Mouse (Mus musculus) MEL (cell line): ENCODE results near the gene Fktn.

Source experiments
- BHLHE40 ChIP-seq: IDR thresholded peaks from 2 replicates; pipeline ENCODE4 v1.6.1; 2012; ENCODE audit warnings: low read depth, mild to moderate bottlenecking, inconsistent platforms, low read length, improper control_type of control experiment, borderline replicate concordance
- CTCF ChIP-seq, 3 experiments: IDR thresholded peaks in 2 of 3; conservative IDR thresholded peaks in 1 of 3; 2 replicates each; pipeline ENCODE4 v1.5.1; 2011 to 2012; ENCODE audit warnings: low read length in 3 of 3, low read depth in 2 of 3, mild to moderate bottlenecking in 2 of 3, improper control_type of control experiment in 1 of 3, inconsistent platforms in 1 of 3, mixed read lengths in 1 of 3, moderate library complexity in 1 of 3; ENCODE audit not compliant: control insufficient read depth in 1 of 3, insufficient read depth in 1 of 3, poor library complexity in 1 of 3, severe bottlenecking in 1 of 3
- EP300 ChIP-seq, 2 experiments: IDR thresholded peaks; 2 replicates each; pipeline ENCODE4 v1.6.1; 2011; ENCODE audit warnings: improper control_type of control experiment in 2 of 2, low read length in 2 of 2, low read depth in 1 of 2, mild to moderate bottlenecking in 1 of 2
- GABPA ChIP-seq: IDR thresholded peaks from 2 replicates; pipeline ENCODE4 v1.6.1; 2012; ENCODE audit warnings: low read depth, mild to moderate bottlenecking, inconsistent platforms, low read length, improper control_type of control experiment, moderate library complexity
- GATA1 ChIP-seq: IDR thresholded peaks from 2 replicates; pipeline ENCODE4 v1.6.1; 2011; ENCODE audit warnings: low read depth, low read length, improper control_type of control experiment
- KAT2A ChIP-seq: conservative IDR thresholded peaks from 2 replicates; pipeline ENCODE4 v1.6.1; 2012; ENCODE audit warnings: low read depth, low read length, improper control_type of control experiment, inconsistent platforms
- MAX ChIP-seq: IDR thresholded peaks from 2 replicates; pipeline ENCODE4 v1.6.1; 2011; ENCODE audit warnings: low read length, improper control_type of control experiment
- MYC ChIP-seq: IDR thresholded peaks from 2 replicates; pipeline ENCODE4 v1.6.1; 2011; ENCODE audit warnings: low read depth, mild to moderate bottlenecking, low read length, improper control_type of control experiment, moderate library complexity
- POLR2A ChIP-seq, 2 experiments: IDR thresholded peaks; 2 replicates each; pipeline ENCODE4 v1.6.1; 2011 to 2012; ENCODE audit warnings: low read length in 2 of 2, mild to moderate bottlenecking in 2 of 2, control low read depth in 1 of 2, improper control_type of control experiment in 1 of 2, low read depth in 1 of 2, moderate library complexity in 1 of 2; ENCODE audit not compliant: control insufficient read depth in 1 of 2, insufficient read depth in 1 of 2, poor library complexity in 1 of 2
- SMC3 ChIP-seq: IDR thresholded peaks from 2 replicates; pipeline ENCODE4 v1.6.1; 2011; ENCODE audit warnings: low read depth, low read length, improper control_type of control experiment
- ZC3H11A ChIP-seq: IDR thresholded peaks from 2 replicates; pipeline ENCODE4 v1.6.1; 2012; ENCODE audit warnings: low read depth, mild to moderate bottlenecking, inconsistent platforms, low read length, improper control_type of control experiment
- ZMIZ1 ChIP-seq: IDR thresholded peaks from 2 replicates; pipeline ENCODE4 v1.6.1; 2012; ENCODE audit warnings: low read depth, mild to moderate bottlenecking, inconsistent platforms, low read length, improper control_type of control experiment, moderate library complexity

DNA sequence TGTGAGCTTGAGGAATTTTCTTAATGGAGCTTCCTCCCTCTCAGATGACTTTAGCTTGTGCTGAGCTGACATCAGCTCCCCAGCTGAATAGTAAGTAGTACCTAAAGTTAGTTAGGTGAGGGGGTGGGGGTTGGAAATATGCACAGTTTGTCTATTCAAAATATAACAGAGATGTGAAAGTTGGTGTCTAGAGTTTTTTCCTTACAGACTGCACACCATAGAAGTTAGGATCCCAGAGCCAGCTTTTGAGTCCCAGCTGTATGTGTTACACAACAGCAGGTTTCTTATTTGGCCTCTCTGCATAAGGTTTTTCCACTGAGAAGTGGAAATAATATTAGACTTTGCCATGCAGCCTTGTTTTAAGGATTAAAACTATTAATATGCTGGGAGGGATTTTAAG, 36.0 kb downstream of the Fktn start:
- TF ChIP-seq CTCF (IDR thresholded peaks at IDR 0.05 in 2 of 3, conservative IDR thresholded peaks at IDR 0.05 in 1 of 3; ENCODE audit: control insufficient read depth in 1 of 3, insufficient read depth in 1 of 3, low read depth in 2 of 3, low read length in 3 of 3, poor library complexity in 1 of 3, severe bottlenecking in 1 of 3), result no peak
- no peak for TF ChIP-seq GABPA
- no peak for TF ChIP-seq GATA1
- no peak for TF ChIP-seq POLR2A (IDR thresholded peaks at IDR 0.05; ENCODE audit: control insufficient read depth in 1 of 2, insufficient read depth in 1 of 2, low read depth in 1 of 2, low read length in 2 of 2, poor library complexity in 1 of 2)
- no peak for TF ChIP-seq BHLHE40
- no peak for TF ChIP-seq SMC3
- TF ChIP-seq EP300 (IDR thresholded peaks at IDR 0.05; ENCODE audit: low read depth in 1 of 2, low read length in 2 of 2), result no peak
- no peak for TF ChIP-seq ZMIZ1
- no peak for TF ChIP-seq KAT2A
- TF ChIP-seq ZC3H11A, result no peak
- no peak for TF ChIP-seq MYC
- no peak for TF ChIP-seq MAX
